Mouse (Mus musculus) monocyte, adult 2 months (primary cell): ENCODE results near the gene Isoc2a.

Source experiments
- DNase-seq, 2 experiments: peaks; one replicate each; pipeline ENCODE4 v3.0.0; 2022; ENCODE audit warnings: low spot score in 2 of 2, low read depth in 1 of 2

Gene Isoc2a

GRCm38 (mm10) chr7:4915669-4916416, 38.9 kb downstream of the Isoc2a start:
- no peak for DNase-seq

- no peak for DNase-seq
These were observed 40.5 kb downstream of the Isoc2a start for GRCm38 (mm10) chr7:4917494-4917893.

DNA sequence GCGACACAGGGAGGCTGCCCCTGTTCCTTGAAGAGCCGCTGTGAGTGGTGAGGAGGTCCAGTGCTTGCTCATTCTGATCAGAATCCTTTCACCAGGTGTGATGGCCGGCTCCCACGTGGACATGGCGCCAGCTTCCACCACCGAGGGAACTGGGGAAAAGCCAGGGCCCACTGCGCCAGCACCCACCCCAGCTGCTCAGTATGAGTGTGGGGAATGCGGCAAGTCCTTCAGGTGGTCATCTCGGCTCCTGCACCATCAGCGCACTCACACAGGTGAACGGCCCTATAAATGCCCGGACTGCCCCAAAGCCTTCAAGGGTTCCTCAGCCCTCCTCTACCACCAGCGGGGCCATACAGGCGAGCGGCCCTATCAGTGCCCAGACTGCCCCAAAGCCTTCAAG, 41.7 kb downstream of the Isoc2a start:
- DNase-seq: no peak

DNA sequence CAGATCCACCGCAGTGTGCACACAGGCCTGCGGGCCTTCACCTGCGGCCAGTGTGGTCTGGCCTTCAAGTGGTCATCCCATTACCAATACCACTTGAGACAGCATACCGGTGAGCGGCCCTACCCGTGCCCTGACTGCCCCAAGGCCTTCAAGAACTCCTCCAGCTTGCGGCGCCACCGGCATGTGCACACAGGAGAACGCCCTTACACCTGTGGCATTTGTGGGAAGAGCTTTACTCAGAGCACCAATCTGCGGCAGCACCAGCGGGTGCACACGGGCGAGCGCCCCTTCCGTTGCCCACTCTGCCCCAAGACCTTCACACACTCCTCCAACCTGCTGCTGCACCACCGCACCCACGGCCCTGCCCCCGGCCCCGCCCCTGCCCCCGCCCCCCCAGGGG, 42.1 kb downstream of the Isoc2a start:
- DNase-seq: no peak

GRCm38 (mm10) chr7:4919971-4920370, 43.0 kb downstream of the Isoc2a start:
- DNase-seq: no peak

- no peak for DNase-seq
These were observed 43.5 kb downstream of the Isoc2a start for GRCm38 (mm10) chr7:4920496-4920895.

GRCm38 (mm10) chr7:4920976-4921823, 44.2 kb downstream of the Isoc2a start:
- no peak for DNase-seq

GRCm38 (mm10) chr7:4921824-4922482, 45.0 kb downstream of the Isoc2a start, which contains the start of gene Nat14:
Gene Nat14 (plus strand): TSS chr7:4922028.
- no peak for DNase-seq

DNA sequence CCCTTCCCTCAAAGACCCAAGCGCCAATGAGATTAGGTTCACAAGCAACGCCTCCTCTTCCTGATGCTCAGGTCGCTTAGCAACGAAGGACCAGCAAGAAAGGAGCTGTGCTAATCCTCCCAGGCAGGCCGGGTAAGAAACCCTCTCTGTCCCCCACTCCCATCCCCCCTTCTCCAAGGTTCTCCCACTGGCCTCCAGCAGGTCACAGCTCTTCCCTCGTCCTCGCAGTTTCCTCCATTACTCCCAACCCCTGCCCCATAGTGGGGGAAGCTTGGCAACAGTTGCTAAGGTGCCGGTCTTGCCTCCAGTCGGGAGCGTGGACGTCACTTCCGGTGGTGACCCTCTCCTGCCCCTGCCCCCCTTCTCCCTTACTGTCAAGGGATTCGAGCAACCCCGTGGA, 45.6 kb downstream of the Isoc2a start:
- DNase-seq: no peak

DNA sequence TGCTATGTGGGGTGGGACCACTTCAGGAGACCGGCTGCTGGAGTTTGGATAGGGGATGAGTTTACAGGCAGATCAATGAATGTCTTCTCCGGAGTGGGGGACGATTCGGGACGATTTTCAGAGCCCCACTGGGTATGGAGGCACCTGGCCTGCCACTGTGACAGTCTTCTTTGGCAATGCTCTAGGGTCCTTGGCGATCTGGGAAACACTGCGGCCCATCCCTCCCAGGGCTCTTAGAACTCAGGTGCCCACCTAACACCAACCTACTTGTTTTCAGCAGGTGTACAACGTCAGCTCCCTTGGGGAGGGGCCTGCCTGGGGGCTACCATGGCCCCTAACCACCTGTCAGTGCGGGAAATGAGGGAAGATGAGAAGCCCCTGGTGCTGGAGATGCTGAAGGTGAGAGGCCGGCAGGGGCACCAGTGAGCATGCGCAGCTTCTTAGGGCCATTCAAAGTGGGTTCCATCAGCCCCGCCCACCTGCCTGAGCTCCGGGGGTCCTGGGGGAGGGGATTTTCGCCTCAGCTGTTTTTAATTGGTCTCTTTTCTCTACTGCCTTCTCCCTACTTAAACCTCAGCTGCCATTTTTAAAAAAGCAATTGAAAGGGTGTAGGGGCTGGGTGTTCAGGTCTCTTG, 46.1 kb downstream of the Isoc2a start:
- DNase-seq: no peak

GRCm38 (mm10) chr7:4923586-4924364, 46.8 kb downstream of the Isoc2a start:
- no peak for DNase-seq

- no peak for DNase-seq
These were observed 47.5 kb downstream of the Isoc2a start for GRCm38 (mm10) chr7:4924483-4924882.

DNA sequence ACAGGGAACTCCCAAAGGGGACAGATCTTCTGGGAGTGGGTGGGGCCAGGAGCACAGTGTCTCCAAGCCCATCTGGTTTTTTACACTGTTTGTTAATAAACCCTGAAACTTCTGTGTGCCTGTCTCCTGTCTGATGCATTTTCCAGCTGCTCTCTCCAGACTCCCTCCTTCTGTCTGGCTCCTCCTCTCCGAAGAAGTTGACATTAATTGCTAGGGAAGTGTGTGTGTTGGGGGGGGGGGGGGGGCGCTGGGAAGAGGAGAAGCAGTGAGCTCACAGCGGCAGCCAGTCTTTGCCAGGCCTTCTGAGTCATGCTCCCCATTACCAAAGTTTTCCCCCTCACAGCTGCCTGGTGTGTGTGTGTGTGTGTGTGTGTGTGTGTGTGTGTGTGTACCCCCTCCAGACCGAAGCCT, 47.9 kb downstream of the Isoc2a start:
- DNase-seq: no peak

DNA sequence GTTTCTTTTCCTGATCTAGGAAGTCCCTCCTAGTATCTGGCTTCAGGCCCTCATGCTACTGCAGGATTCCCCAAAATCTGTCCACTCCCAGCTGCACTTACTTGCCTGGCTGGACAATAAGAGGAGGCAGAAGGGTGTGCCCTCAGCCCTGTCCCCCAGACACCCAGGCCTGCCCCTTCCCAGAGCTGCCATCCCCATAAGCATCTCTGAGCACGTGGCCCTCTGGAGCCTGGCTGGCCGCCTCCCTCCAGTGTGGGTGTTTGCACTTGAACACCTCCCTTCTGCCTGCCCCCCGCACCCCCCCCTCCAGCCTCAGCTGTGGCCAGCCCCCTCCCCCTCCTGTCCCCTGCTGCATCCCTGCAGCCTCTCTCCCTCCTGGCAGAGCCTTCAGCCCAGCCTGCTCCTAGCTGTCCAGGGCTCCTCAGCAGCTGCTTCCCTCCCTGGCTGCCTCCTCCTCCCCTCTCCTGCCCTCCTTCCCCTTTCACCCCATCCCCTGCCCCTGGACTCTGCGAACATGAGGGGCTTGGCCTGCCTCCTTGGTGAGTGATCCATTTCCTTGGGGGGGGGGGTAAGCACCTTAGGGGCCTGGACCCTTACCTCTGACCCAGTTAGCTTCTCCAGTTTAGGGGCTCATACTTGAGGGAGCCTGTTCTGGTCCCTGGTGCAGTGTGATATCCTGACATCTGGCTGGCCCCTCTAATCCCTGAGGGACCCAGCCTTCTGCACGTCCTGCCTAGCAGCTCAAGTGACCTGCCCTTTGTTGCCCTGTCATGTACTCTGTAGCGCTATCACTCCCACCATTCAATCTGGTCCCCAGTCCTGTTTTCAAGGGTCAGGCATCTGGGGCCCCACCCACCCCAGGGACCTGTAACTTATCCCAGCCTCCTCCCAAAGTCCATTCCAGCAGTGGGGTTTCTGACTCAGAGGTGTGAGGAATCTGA, 48.8 kb downstream of the Isoc2a start, which contains the start of gene Ssc5d:
Gene Ssc5d (plus strand): TSS at position 345 of the 941 bp plus-strand sequence.
- DNase-seq: no peak

DNA sequence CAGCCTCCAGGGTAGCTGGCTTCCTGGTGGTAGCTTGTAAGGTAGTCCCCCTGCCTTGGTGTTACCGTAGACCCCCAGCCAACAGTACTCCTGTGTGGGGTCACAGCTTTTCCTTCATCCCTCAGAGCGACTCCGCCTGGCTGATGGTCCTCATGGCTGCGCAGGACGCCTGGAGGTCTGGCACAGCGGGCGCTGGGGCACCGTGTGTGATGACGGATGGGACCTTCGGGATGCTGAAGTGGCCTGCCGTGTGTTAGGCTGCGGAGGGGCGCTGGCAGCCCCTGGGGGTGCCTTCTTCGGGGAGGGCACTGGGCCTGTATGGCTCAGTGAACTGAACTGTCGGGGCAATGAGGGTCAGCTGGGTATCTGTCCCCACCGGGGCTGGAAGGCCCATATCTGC, 49.9 kb downstream of the Isoc2a start:
- no peak for DNase-seq

DNA sequence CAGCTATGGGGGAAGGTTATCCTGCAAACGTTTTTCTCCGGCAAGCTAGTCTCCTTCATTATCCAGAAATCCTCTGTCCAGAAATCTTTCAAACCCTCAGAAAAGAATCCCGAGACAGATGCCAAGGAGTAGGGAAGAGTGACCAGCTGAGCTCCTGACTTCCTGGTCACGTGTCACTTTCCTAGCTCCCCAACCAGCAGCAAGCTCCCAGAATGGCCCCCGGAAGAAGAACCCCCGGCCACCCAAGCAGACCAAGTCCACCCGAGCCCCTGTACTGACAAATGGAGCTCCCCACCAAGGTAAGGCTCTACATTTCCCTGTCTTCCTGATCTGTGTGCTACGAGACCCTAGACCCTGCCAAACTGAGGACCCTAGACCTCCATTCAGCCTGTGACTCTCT, 50.8 kb downstream of the Isoc2a start:
- DNase-seq: no peak

GRCm38 (mm10) chr7:4928323-4928722, 51.4 kb downstream of the Isoc2a start:
- no peak for DNase-seq

DNA sequence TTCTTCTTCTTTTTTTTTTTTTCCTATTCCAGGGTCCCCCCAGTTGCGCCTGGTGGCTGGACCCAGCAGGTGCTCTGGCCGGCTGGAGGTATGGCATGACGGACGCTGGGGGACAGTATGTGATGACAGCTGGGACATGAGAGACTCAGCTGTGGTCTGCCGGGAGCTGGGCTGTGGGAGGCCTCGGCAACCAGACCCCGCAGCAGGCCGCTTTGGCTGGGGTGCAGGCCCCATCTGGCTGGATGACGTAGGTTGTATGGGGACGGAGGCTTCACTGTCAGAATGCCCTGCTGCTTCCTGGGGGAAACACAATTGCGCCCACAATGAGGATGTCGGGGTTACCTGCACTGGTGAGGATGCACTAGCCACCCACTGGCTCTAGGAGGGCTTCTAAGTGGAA, 56.1 kb downstream of the Isoc2a start:
- no peak for DNase-seq

GRCm38 (mm10) chr7:4934160-4934914, 57.4 kb downstream of the Isoc2a start:
- DNase-seq: no peak
